Comparison of ENCODE assay signal across 18 mouse cellular contexts in the genomic region with DNA sequence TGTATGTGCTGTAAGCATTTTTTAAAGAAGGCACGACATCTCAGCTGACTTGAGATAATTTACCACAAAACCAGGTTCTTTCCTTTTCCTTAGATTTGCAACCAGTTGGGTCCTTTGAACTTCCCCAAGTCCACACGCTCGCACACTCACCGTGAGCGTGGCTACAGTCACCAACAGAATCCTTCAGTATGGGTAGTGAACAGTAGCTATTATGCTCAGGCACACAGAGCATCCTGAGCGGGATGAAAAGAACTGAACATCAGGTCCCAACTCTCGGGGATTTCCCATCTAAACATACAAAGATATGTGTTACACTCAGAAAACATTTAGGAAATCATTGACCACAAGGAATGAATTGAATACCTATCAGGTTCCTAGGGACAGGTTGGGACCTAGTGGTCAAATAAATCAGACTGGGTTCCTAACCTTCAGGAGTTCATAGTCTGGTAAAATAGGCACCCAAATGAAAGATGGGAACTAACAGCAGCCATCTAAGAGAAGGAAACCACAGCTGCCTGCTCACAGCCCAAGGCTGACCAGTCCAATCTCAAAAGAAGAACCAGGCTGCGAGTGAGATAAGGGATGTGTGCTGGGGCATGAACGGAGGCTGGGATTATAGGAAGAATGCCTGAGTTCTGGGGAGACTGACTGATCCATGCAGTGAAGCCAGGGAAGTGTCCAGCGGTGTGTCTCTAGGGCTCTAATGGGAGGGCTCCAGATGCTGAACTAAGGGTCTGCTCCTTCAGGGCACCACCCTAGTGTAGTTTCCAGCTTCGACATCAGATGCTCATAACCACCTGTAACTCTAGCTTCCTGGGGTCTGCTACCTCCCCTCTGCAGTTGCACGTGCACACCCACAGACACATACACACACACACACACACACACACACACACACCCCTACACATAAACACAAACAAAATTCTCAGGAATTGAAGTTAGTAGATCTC. TPM values are rescaled to one million over a fixed set of nuclear protein-coding genes. Genes with fewer than 3 reads are reported as not detected.
DNase-seq lines count a peak whose midpoint lies in the region; ATAC-seq and TF ChIP-seq lines count a peak whose summit lies in the region.
"Had no signal": no experiment of that assay in that cellular context is flagged by ENCODE, and none has a peak within 500 bp of the region (broad histone marks: within the 10 kb centered on the region; RNA-seq: fewer than 3 reads in every experiment).

No protein-coding gene starts in this region.

- no peaks in the 10 kb centered on the region for H3K36me3 ChIP-seq in spleen, adult 2 months (ENCODE audit: control insufficient read depth, insufficient read depth, low read length)
- no peaks in the 10 kb centered on the region for H3K36me3 ChIP-seq in forebrain, embryonic 12.5 days (replicated peaks)
- H3K36me3 ChIP-seq: embryonic facial prominence, embryonic 10.5 days; limb, embryonic 10.5 days; midbrain, embryonic 10.5 days; stomach, embryonic 15.5 days had no signal

- H3K4me2 ChIP-seq in forebrain, embryonic 12.5 days: no peak overlapping the region
- H3K4me2 ChIP-seq: lung, embryonic 14.5 days; stomach, embryonic 15.5 days had no signal

- no peak for TF ChIP-seq CTCF in spleen, adult 2 months (IDR thresholded peaks at IDR 0.05; ENCODE audit: extremely low read depth, insufficient read depth, insufficient read length, insufficient replicate concordance)
- TF ChIP-seq CTCF in layer of hippocampus, adult 2 months (conservative IDR thresholded peaks at IDR 0.05): no peak

- H3K9me3 ChIP-seq in forebrain, embryonic 12.5 days: 0 out of 2 replicates have a peak, but pooled peaks cover 3% of the 10 kb centered on the region
- H3K9me3 ChIP-seq: embryonic facial prominence, embryonic 10.5 days; limb, embryonic 10.5 days; midbrain, embryonic 10.5 days; stomach, embryonic 15.5 days had no signal

- 49% methylated on average over 12 of the region's 12 CpGs for WGBS in spleen, adult 2 months
- 81% methylated on average over 12 of the region's 12 CpGs for WGBS in forebrain, embryonic 12.5 days

- TF ChIP-seq POLR2A in spleen, adult 2 months (IDR thresholded peaks at IDR 0.05; ENCODE audit: low read depth, low read length): no peak

- no peak overlapping the region for H3K4me3 ChIP-seq in spleen, adult 2 months (ENCODE audit: extremely low read depth, insufficient read depth, insufficient read length)
- no peak overlapping the region for H3K4me3 ChIP-seq in layer of hippocampus, adult 2 months
- H3K4me3 ChIP-seq in forebrain, embryonic 12.5 days (replicated peaks): no peak overlapping the region
- H3K4me3 ChIP-seq: embryonic facial prominence, embryonic 10.5 days; limb, embryonic 10.5 days; midbrain, embryonic 10.5 days; stomach, embryonic 15.5 days had no signal

- H3K9ac ChIP-seq in forebrain, embryonic 12.5 days: no peak overlapping the region
- H3K9ac ChIP-seq: lung, embryonic 14.5 days; stomach, embryonic 15.5 days had no signal

- H3K4me1 ChIP-seq in spleen, adult 2 months (ENCODE audit: control insufficient read depth, insufficient read depth, insufficient read length): peaks cover 12% of the 10 kb centered on the region; the same call in 1 of the 2 replicates
- H3K4me1 ChIP-seq in forebrain, embryonic 12.5 days: no peaks in the 10 kb centered on the region
- H3K4me1 ChIP-seq: embryonic facial prominence, embryonic 10.5 days; midbrain, embryonic 10.5 days; stomach, embryonic 15.5 days had no signal

- H3K27ac ChIP-seq in spleen, adult 2 months (ENCODE audit: insufficient read depth, low read length): peak overlapping the region; percentile 87
- no peak overlapping the region for H3K27ac ChIP-seq in layer of hippocampus, adult 2 months
- no peak overlapping the region for H3K27ac ChIP-seq in forebrain, embryonic 12.5 days
- H3K27ac ChIP-seq: embryonic facial prominence, embryonic 10.5 days; limb, embryonic 10.5 days; midbrain, embryonic 10.5 days; stomach, embryonic 15.5 days had no signal

- no peaks in the 10 kb centered on the region for H3K27me3 ChIP-seq in spleen, adult 2 months (ENCODE audit: control insufficient read depth, insufficient read depth, low read length)
- H3K27me3 ChIP-seq in forebrain, embryonic 12.5 days: no peaks in the 10 kb centered on the region
- H3K27me3 ChIP-seq: stomach, embryonic 15.5 days had no signal

- peak; percentile 8 for ATAC-seq in inflammation-experienced regulatory T-cells, adult 6 months
- ATAC-seq in forebrain, embryonic 12.5 days (ENCODE audit: low FRiP score): no peak

- no peak for DNase-seq in spleen, adult 2 months (ENCODE audit: low read depth in 1 of 2, low spot score in 2 of 2)
- DNase-seq in spleen, postnatal 14 days (ENCODE audit: low spot score in 2 of 2): no peak
- peak; percentile 64 for DNase-seq in naive thymus-derived CD4-positive, alpha-beta T cell, adult 2 months (ENCODE audit: low read depth)
- DNase-seq in layer of hippocampus, adult 2 months (ENCODE audit: low spot score in 2 of 2): no peak
- no peak for DNase-seq in layer of hippocampus, postnatal 10 days (ENCODE audit: low spot score in 2 of 2)
- no peak for DNase-seq in MN1 (ENCODE audit: low spot score)
- DNase-seq: cerebellum, adult 9-11 months; heart, adult 18-20 months; heart, postnatal 4 days; kidney, postnatal 10 days; lung, embryonic 14.5 days; right cerebral cortex, postnatal 4 days had no signal

RNA-seq across cellular contexts. Expression of a gene that starts 10.0 kb away (rescaled TPM):
- polyA plus RNA-seq in spleen, adult 2 months (2012; rRNA removed): 2.8 and 3.7 TPM in 2 replicates
- 10 to 100 TPM; 16.1 to 26.8 (median 22.9) TPM for polyA plus RNA-seq in inflammation-experienced regulatory T-cells, adult 6 months (2017; shearing (Covaris generic))
- total RNA-seq in layer of hippocampus, adult 2 months (2021): 10 to 100 TPM; 28.8 to 31.6 TPM
- total RNA-seq in layer of hippocampus, postnatal 10 days (2021): 10 to 100 TPM; 31.4 to 42.1 TPM
- polyA plus RNA-seq in forebrain, embryonic 12.5 days (2016; fragmentation: Nextera tagmentation; extraction: Ambion mirVana): 49.0 and 49.3 TPM in 2 replicates

RNA-seq across cellular contexts. Expression of a gene that starts 17.0 kb away (rescaled TPM):
- 4.3 and 5.5 TPM in 2 replicates for polyA plus RNA-seq in spleen, adult 2 months (2012; rRNA removed)
- 10 to 100 TPM in 2 of 3 experiments, 1 to 10 TPM in 1; 7.5 to 14.1 (median 12.2) TPM for polyA plus RNA-seq in inflammation-experienced regulatory T-cells, adult 6 months (2017; shearing (Covaris generic))
- total RNA-seq in layer of hippocampus, adult 2 months (2021): 10 to 100 TPM; 96.1 to 99.5 TPM
- total RNA-seq in layer of hippocampus, postnatal 10 days (2021): 100 to 1,000 TPM; 144 to 146 TPM
- 26.2 and 31.1 TPM in 2 replicates for polyA plus RNA-seq in forebrain, embryonic 12.5 days (2016; fragmentation: Nextera tagmentation; extraction: Ambion mirVana)
